ENCODE assay signal across 11 mouse cellular contexts in genomic region chr10:118550201-118550600, GRCm38 (mm10).
"Had no signal": no experiment of that assay in that cellular context is flagged by ENCODE, and none has a peak within 500 bp of the region (broad histone marks: within the 10 kb centered on the region; RNA-seq: fewer than 3 reads in every experiment).

No protein-coding gene starts in this region.

- H3K4me2 ChIP-seq: liver, embryonic 12.5 days; lung, embryonic 14.5 days; midbrain, embryonic 12.5 days; neural tube, embryonic 12.5 days; stomach, embryonic 15.5 days had no signal

- DNase-seq: kidney, postnatal 10 days; left cerebral cortex, postnatal 4 days; lung, embryonic 14.5 days; lung, postnatal 10 days; lung, postnatal 4 days; thymus, postnatal 36 days had no signal

- H3K9me3 ChIP-seq: liver, embryonic 12.5 days; megakaryocyte, embryonic 14.5 days; midbrain, embryonic 12.5 days; neural tube, embryonic 12.5 days; stomach, embryonic 15.5 days had no signal

- H3K27me3 ChIP-seq: liver, embryonic 12.5 days; megakaryocyte, embryonic 14.5 days; midbrain, embryonic 12.5 days; neural tube, embryonic 12.5 days; stomach, embryonic 15.5 days had no signal

- H3K4me1 ChIP-seq: liver, embryonic 12.5 days; megakaryocyte, embryonic 14.5 days; midbrain, embryonic 12.5 days; neural tube, embryonic 12.5 days; stomach, embryonic 15.5 days had no signal

- H3K27ac ChIP-seq: liver, embryonic 12.5 days; midbrain, embryonic 12.5 days; neural tube, embryonic 12.5 days; stomach, embryonic 15.5 days had no signal

- ATAC-seq: liver, embryonic 12.5 days had no signal

- H3K36me3 ChIP-seq: liver, embryonic 12.5 days; midbrain, embryonic 12.5 days; neural tube, embryonic 12.5 days; stomach, embryonic 15.5 days had no signal

- H3K4me3 ChIP-seq: liver, embryonic 12.5 days; megakaryocyte, embryonic 14.5 days; midbrain, embryonic 12.5 days; neural tube, embryonic 12.5 days; stomach, embryonic 15.5 days had no signal

- H3K9ac ChIP-seq: liver, embryonic 12.5 days; lung, embryonic 14.5 days; midbrain, embryonic 12.5 days; neural tube, embryonic 12.5 days; stomach, embryonic 15.5 days had no signal
